Mouse (Mus musculus) right cerebral cortex, postnatal 25 days (tissue): ENCODE data around the gene Runx2.

Source experiments
- DNase-seq: peaks from one replicate; pipeline ENCODE4 v3.0.0; 2022

The Runx2 gene

GRCm38 (mm10) chr17:44709516-44710252 is 104.9 kb downstream of the Runx2 start:
- no peak for DNase-seq

- no peak for DNase-seq
Observed at GRCm38 (mm10) chr17:44707956-44708355, 106.6 kb downstream of the Runx2 start.

DNA sequence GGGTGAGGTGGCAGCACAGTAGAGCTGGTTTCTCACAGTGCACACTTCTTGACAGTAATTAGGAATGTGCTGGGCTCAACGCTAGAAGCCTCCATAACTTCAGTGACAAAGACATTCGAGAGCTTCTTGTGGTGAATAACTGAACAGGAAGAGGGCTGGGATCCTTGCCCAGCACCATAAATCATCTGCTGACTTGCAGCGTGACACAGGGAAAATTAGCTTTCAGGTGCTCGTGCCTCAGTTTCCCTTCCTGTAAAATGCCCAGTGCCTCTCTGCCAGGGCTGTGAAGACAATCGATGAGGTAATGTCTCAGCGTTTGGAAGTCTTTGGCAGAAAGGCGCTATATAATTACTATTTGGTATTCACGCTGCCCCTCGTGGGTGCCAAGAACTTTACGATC is 108.1 kb downstream of the Runx2 start:
- no peak for DNase-seq

DNA sequence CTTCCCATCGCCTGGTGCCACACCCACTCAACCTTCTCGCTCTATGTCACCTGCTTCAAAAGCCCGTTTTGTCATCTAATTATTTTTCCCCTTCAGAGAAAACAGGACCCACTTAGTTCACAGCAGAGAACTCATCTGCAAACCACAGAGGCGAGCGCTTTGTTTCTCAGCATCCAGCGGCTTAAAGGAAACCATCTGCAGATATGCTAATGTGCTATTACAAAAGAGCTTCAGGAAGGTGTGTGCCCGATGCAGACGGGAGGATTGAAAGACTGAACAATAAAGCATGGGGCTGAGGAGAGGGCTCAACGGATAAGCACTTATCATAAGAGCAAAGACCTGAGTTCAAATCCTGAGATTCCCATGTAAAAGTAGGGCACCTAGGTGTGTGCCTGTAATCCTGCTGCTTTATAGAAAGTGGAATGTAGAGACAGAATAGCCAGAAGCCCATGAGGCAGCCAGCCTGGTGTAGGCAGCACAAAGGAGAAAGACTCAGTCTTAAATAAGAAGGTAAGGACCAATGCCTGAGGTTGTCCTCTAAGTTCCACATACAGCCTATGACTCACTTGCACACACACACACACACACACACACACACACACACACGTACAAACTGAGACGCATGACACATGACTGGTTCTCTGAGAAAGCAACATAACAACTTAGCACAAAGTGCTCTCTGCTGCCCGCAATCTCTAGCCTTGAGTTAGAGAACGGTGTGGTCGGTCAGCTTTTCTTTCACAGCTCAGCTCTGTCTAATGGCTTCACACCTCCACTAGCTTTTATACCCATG is 111.9 kb downstream of the Runx2 start:
- no peak for DNase-seq

DNA sequence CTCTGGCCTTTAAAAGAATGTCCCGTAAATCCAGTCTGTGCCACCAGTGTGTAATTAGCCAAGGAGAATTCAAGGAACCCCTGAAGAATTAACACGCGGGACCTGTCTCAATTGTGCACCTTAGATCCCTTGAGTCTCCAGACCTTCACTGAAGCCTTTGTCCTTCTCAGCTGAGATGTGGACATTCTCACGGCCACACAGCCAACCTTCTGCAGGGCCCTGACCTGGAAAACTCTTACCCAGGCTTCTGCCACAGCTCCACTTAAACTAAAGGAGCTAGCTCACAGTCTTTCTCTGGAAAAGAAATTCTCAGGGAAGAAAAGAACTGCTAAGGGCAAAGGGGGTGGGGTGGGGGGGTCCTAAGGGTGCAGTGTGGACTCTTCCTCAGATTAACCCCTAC is 113.1 kb downstream of the Runx2 start:
- DNase-seq, result no peak

DNA sequence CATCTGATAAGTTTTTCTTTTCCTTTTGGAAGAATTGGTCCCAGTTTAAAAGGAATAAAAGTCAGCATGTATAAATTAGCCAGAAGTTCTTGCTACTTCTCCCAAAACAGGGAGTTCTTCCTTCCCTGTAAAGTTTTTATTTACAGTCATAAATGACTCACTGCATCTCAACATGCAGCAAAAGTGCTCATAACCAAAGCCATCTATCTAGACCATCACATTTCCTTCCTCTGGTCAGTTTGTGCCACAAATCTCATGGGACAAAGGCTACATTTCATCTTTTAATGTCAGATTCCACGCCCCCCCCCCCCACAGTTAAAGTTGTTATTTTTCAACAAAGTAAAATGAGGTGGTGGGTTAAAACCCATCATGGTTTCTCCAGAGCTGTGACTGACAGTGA is 114.3 kb downstream of the Runx2 start:
- DNase-seq, result no peak

GRCm38 (mm10) chr17:44697053-44697452 is 117.5 kb downstream of the Runx2 start:
- DNase-seq, result no peak

DNA sequence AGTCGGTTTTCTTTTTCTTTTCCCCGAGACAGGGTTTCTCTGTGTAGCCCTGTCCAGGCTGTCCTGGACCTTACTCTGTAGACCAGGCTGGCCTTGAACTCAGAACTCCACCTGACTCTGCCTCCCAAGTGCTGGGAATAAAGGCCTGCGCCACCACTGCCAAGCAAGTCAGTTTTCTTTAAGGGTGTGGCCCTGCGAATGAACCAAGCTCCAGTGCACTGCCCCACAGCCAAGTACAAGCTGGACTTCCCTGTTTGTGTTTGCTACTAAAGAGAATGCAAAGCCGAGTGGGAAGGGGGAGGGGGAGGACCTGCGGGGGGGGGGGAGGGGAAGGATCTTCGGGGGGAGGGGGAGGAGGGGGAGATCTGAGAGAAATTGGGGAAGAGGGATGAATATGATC is 121.0 kb downstream of the Runx2 start:
- no peak for DNase-seq

GRCm38 (mm10) chr17:44691517-44691916 is 123.1 kb downstream of the Runx2 start:
- no peak for DNase-seq

- DNase-seq, result no peak
Observed at GRCm38 (mm10) chr17:44690410-44691035, 124.1 kb downstream of the Runx2 start.

GRCm38 (mm10) chr17:44688306-44688705 is 126.3 kb downstream of the Runx2 start:
- DNase-seq, result no peak

GRCm38 (mm10) chr17:44685514-44685913 is 129.1 kb downstream of the Runx2 start:
- DNase-seq, result peak; percentile 27

DNA sequence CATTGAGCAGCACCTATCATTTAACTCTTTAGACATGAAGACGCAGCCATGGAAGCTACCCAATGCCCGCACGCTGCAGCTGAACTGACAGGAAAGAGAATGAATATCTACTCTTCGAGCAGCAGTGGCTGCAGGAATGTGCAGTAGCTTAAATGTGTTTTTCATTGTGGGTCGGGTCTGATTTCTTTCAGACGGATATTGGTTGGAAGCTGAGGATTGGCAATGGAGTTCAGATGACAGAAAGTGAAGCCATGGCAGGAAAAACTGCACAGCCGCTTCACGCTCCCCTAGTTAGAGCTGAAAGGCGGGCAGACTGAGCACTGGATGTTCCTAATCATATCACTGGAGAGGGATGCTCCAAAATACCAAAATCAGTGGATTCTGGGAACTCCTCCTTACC is 131.6 kb downstream of the Runx2 start:
- DNase-seq, result no peak

DNA sequence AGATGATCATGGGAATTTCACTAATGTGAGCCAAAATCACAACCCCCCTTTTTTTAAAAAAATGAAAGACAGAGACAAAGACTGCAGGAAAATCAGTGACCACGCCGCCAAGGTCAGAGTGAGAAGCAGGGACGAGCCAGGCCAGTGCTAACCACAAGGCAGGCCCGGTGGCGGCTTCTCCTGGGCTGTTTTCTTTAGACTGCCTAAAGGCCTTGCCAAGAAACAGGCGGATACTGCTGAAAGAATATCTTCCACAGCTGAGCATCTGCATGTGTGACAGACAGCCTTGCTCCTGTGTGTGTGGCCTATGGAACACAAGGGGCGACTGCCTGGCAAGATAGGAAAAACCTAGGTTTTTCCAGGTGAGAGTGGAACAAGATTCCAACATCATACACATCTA is 136.8 kb downstream of the Runx2 start:
- DNase-seq, result no peak

GRCm38 (mm10) chr17:44672806-44673205 is 141.8 kb downstream of the Runx2 start:
- DNase-seq, result no peak

GRCm38 (mm10) chr17:44671946-44672692 is 142.5 kb downstream of the Runx2 start:
- peak; percentile 49 for DNase-seq

DNA sequence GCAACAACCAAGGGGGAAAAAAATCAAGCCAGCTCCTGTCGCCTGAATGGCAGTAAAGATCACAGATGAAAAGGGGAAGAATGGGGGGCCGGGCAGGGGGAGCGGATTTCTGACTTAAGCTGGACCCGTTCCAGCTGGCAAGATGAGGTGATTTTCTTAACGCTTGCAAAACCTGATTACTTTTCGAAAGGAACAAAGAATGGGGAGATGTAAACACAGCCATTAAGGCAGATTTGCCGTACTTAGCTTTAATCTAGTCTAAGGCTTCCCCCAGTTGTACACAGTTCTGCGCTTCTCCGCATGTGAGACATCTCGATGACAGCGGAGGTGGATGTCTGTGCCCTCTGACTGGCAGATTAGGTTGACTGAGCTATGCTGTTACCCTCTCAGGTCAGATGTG is 144.6 kb downstream of the Runx2 start:
- no peak for DNase-seq

DNA sequence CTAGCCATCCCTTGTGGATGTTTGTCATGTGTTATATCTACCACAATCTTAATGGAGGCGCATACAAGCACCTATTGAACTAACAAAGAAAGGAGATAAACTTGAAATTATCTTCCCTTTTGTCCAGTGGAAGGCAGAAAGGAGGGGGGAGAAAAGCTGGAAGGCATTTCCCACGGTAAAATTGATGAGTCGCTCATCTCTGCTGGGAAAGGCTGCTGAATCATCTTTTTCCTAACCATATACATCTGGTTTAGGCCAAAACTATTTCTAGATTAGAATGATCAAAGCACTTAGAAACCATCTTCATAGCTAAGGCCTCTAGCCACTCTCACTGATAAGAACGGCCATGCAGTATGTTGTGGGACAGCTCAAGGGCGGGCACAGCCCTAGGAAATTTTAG is 147.3 kb downstream of the Runx2 start:
- DNase-seq, result no peak

DNA sequence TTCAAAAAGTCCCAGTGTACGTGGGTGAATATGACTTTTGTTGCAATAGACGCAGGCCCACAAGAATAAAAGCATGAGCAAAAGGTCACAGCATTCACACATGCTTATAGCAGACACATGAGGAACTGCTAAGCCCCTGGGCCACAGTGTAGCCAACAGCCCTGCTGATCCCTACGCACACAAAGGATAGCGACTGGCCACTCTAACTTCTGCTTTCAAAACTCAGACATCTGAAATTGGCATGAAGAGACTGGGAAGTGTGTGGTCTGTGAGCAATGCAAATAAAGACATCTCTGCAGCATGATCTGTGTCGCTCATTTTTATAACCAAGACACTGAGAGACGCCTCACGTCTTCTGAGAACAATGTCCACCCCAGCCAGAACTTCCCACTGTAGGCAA is 150.7 kb downstream of the Runx2 start:
- DNase-seq, result no peak

- no peak for DNase-seq
Observed at GRCm38 (mm10) chr17:44663208-44663607, 151.4 kb downstream of the Runx2 start.

- no peak for DNase-seq
Observed at GRCm38 (mm10) chr17:44662080-44662706, 152.4 kb downstream of the Runx2 start.

GRCm38 (mm10) chr17:44660121-44660806 is 154.3 kb downstream of the Runx2 start:
- DNase-seq, result no peak
